Mouse (Mus musculus) A20 (cell line): ENCODE measurements around the gene Bahcc1.

ENCODE experiments used
- DNase-seq: peaks from one replicate; pipeline ENCODE4 v3.0.0-alpha.2; 2011; ENCODE audit warnings: low read depth, low spot score

The Bahcc1 gene

GRCm38 (mm10) chr11:120232230-120233097, at the start of gene Bahcc1:
Gene Bahcc1, plus strand, starts transcription at chr11:120232947.
- no peak for DNase-seq

- DNase-seq: no peak
Observed at GRCm38 (mm10) chr11:120183180-120183579, 49.6 kb upstream of the Bahcc1 start.

GRCm38 (mm10) chr11:120183708-120184107, 49.0 kb upstream of the Bahcc1 start:
- no peak for DNase-seq

GRCm38 (mm10) chr11:120184371-120185315, 48.1 kb upstream of the Bahcc1 start:
- DNase-seq: no peak

GRCm38 (mm10) chr11:120185316-120186141, 47.2 kb upstream of the Bahcc1 start:
- no peak for DNase-seq

GRCm38 (mm10) chr11:120186145-120186740, 46.5 kb upstream of the Bahcc1 start:
- DNase-seq: no peak

- no peak for DNase-seq
Observed at GRCm38 (mm10) chr11:120186821-120187235, 45.9 kb upstream of the Bahcc1 start.

GRCm38 (mm10) chr11:120187236-120188101, 45.3 kb upstream of the Bahcc1 start:
- no peak for DNase-seq

- no peak for DNase-seq
Observed at GRCm38 (mm10) chr11:120188102-120188480, 44.7 kb upstream of the Bahcc1 start.

GRCm38 (mm10) chr11:120188481-120189441, 44.0 kb upstream of the Bahcc1 start:
- DNase-seq: no peak

GRCm38 (mm10) chr11:120189459-120190312, 43.1 kb upstream of the Bahcc1 start:
- DNase-seq: no peak

- no peak for DNase-seq
Observed at GRCm38 (mm10) chr11:120190526-120191412, 42.0 kb upstream of the Bahcc1 start.

- DNase-seq: no peak
Observed at GRCm38 (mm10) chr11:120198831-120199230, 33.9 kb upstream of the Bahcc1 start.

GRCm38 (mm10) chr11:120199766-120200165, 33.0 kb upstream of the Bahcc1 start:
- DNase-seq: no peak

- no peak for DNase-seq
Observed at GRCm38 (mm10) chr11:120200621-120201020, 32.1 kb upstream of the Bahcc1 start.

- DNase-seq: no peak
Observed at GRCm38 (mm10) chr11:120204200-120204599, 28.5 kb upstream of the Bahcc1 start.
